Mouse (Mus musculus): Measurements from ENCODE around the gene Kdm4b. TPM values are rescaled to one million over a fixed set of nuclear protein-coding genes. Genes with fewer than 3 reads are reported as not detected.

The Kdm4b gene
- polyA plus RNA-seq, 1 experiment from 2014 or later = 13.6 TPM

DNA sequence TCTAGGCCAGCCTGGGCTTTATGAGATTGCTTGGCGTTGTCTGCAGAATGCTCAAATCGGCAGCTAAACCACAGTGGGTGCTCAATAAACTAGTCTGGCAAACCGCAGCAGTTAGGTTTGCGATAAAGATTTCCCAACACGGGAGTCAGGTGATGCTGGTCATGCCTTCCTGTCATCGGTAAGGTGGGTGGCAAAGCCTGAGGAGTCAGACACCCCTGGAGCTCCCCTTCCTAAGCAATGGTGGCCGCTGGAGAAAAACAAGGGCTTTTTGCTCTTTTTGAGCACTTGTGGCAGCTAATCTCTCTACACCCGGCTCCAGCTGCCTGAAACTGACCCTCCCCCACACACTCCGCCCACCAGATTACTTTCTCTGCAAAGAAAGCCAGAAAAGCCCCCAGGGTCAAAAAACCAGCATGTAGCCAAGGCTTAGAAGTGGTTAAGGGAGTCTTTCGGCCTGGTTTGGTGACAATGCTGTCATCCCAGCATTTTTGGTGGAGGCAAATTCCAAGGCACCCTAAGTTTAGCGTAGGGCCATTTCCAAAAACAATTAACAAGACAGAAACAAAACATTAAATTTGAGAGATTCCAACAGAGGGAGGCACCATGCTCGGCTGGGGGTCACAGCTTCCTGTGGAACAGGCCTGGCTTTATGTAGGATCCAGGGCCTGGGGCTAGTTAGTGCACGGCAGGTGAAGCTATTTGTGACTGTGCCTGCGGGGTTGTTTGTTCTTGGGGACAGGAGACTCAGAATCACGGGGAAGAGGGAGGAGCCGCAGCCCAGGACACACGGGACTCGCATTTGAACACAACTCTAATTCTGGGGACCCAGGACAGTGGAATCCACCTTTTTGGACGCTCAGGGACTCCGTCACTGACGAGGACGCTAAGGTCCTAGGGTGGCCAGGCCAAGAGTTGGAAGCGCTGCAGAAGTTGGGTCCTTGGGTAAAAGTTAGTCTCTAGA lies 36.2 kb upstream of the Kdm4b start:
- 6% methylated on average over 23 of the region's 23 CpGs for WGBS (ENCODE audit: insufficient replicate concordance)
- Histone ChIP-seq H3K27ac (peak overlapping the region; percentile 93), H3K9ac (peak overlapping the region; percentile 74), H3K4me1 (peaks cover 65% of the 10 kb centered on the region), H3K4me3 (peak overlapping the region; percentile 64), H3K9me3 (replicated peaks) (no peaks in the 10 kb centered on the region), H3K4me2 (peak overlapping the region; percentile 85), H3K36me3 (peaks cover 23% of the 10 kb centered on the region), H3K27me3 (replicated peaks) (no peaks in the 10 kb centered on the region)
- peak; percentile 36 for ATAC-seq

DNA sequence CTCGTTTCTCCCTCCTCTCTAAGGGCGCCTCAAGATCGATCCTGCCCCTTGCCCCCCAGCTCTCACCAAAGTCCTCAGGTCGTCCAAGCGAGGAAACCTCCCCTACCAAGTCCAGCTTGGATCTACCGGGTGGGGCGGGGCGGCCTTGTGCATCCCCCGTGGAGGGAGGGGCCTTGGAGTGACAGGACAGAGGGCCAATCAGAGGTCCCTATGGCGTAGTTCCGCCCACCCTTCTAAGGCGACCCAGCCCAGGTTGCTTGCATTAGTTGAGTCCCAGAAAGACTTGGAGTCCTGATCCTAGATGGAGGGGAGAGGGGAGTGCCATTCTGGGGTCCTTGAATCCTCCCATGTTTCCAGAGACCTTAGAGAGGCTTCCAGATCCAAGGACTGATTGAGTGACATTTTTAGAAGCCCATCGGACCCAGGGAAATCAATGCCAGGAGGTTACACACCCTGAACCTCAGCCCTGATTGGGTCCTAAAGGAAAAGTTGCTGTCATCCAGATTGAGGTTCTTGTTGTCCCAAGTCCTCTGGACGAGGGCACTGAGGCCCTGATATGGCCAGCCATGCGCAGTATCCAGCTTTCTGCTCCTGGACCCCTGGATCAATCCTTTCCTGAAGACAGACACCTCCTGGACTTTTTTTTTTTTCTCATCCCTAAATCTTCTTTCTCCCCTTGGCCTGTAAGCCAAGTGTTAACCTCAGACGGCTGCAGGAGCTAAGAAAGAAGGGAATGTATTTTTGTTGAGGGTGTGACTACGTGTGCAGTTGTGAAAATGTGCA lies 35.3 kb upstream of the Kdm4b start:
- H3K27me3 ChIP-seq (replicated peaks) = no peaks in the 10 kb centered on the region
- H3K27ac ChIP-seq = peak overlapping the region; percentile 93
- ATAC-seq = peak; percentile 84
- H3K9me3 ChIP-seq (replicated peaks) = no peaks in the 10 kb centered on the region
- H3K4me3 ChIP-seq = peak overlapping the region; percentile 64
- peaks cover 14% of the 10 kb centered on the region for H3K36me3 ChIP-seq
- peaks cover 62% of the 10 kb centered on the region for H3K4me1 ChIP-seq
- WGBS (ENCODE audit: insufficient replicate concordance) = 2% methylated on average over 17 of the region's 17 CpGs
- peak overlapping the region; percentile 74 for H3K9ac ChIP-seq
- peak overlapping the region; percentile 85 for H3K4me2 ChIP-seq

DNA sequence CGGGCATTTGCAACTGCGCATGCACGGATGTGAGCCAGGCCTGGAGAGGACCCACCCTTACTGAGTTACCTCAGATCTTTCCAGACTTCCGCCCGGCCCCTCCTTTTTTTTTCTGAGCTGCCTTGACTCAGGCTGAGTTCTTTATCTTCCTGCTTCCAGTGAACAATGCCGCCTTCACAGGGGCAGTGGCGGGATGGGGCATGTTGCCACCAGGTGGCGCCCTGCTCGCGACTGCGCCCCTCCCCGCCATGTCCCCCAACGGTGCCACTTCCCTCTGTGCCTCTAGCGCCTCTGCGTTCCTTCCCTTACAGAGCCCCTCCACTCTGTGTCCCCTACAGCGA lies 34.7 kb upstream of the Kdm4b start:
- Histone ChIP-seq H3K9ac (peak overlapping the region; percentile 71), H3K4me1 (peaks cover 60% of the 10 kb centered on the region), H3K9me3 (replicated peaks) (no peaks in the 10 kb centered on the region), H3K4me3 (peak overlapping the region; percentile 64), H3K27me3 (replicated peaks) (no peaks in the 10 kb centered on the region), H3K4me2 (peak overlapping the region; percentile 85), H3K36me3 (peaks cover 8% of the 10 kb centered on the region), H3K27ac (peak overlapping the region; percentile 93)
- under 1% methylated on average over 16 of the region's 16 CpGs for WGBS (ENCODE audit: insufficient replicate concordance)
- peak; percentile 78 for ATAC-seq

DNA sequence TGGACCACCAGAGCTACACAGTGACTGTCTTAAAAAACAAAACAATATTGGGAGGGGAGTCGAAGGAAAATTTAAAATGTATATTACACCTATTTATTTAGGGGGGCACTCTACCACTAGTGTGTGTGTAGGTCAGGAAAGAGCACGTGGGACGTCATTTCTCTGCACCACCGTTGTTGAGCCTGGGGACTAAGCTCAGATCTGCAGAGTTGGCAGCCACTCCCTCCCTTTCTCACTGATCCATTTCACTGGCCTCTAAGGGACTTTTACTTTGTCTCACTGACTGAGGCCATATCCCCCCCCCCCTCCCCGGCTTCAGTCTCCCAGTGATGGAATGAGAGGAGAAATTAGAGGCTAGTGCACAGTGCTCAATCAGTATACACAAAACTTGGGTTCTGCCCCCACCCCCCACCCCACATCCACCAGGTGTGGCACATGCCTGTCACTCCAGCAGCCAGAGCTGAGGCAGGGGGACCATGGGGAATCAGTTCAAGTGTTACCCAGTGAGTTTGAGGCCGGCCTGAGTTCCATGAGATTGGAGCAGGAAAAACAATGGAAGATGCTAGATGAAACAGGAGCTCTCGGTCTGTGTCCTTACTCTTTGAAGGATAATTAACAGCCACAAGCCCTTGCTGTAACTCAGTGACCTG lies 33.9 kb upstream of the Kdm4b start:
- peak overlapping the region; percentile 93 for H3K27ac ChIP-seq
- peaks cover under 1% of the 10 kb centered on the region; the same call in 1 of the 2 replicates for H3K36me3 ChIP-seq
- H3K27me3 ChIP-seq (replicated peaks) = no peaks in the 10 kb centered on the region
- peak overlapping the region; percentile 71; the same call in 1 of the 2 replicates for H3K9ac ChIP-seq
- no peaks in the 10 kb centered on the region for H3K9me3 ChIP-seq (replicated peaks)
- H3K4me1 ChIP-seq = peaks cover 51% of the 10 kb centered on the region
- ATAC-seq = no peak
- 76% methylated on average over 7 of the region's 7 CpGs for WGBS (ENCODE audit: insufficient replicate concordance)
- peak overlapping the region; percentile 85 for H3K4me2 ChIP-seq
- no peak overlapping the region for H3K4me3 ChIP-seq

DNA sequence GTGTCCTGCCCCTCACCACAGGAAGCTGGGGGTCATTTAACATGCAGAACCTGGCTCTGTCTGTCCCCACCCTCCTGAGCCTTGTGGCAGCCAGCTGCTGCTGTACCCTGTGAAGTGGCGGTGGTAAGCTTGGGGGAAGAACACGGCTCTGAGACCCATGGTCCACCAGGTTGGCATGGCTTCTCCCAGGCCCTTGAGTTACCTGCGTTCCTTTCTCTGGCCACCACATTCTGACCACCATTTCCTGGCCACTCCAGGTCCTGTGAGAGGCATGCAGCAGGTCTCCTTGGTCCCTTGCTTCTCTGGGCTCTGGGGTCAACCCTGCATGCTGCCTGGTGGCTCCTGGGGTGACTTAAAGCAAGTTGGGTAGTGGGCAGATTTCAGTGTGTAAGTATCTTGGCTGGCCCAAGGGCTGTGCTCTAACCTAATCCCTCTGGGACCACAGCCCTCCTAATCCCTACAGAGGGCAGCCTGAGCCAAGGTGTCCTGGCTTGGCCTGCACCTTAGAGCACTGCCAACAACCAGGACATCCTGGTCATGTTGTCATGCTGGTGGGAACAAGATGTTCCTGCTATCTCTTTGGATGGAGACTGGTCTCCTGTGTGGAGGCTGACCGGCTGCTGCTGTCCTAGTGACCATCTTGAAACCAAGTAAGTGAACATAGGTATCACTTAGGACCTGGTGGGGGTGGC lies 33.2 kb upstream of the Kdm4b start, which contains the start of gene Plin3:
Gene Plin3 (minus strand): TSS at position 343 of the 692 bp plus-strand sequence.
- peaks cover 44% of the 10 kb centered on the region for H3K4me1 ChIP-seq
- H3K9me3 ChIP-seq (replicated peaks) = no peaks in the 10 kb centered on the region
- peak within 1 kb of the TSS; percentile 85 for H3K4me2 ChIP-seq
- no peaks in the 10 kb centered on the region for H3K36me3 ChIP-seq
- peak within 1 kb of the TSS; percentile 93 for H3K27ac ChIP-seq
- peak within 1 kb of the TSS; percentile 71; the same call in 1 of the 2 replicates for H3K9ac ChIP-seq
- WGBS (ENCODE audit: insufficient replicate concordance) = 84% methylated on average over 4 of the region's 4 CpGs
- ATAC-seq = no peak
- H3K4me3 ChIP-seq = no peak within 1 kb of the TSS
- no peaks in the 10 kb centered on the region for H3K27me3 ChIP-seq (replicated peaks)

DNA sequence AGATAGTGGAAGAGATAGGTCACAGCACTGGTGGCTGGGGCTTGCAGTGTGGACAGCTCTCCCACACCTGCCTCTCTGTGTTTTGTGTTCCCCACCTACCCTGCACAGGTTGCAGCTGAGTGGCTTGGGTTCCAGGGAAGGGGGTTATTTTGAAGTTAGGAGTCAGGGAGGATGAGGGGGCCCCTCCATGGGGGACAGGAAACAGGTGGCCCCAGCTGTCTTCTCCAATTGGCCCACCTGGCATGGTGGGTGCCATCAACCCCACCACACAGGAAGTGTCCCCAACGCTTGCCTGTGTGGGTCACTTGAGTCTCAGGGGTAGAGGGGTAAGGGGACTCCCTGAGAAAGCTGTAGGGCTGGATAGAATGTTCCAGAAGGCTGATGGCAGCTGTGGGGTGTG lies 32.6 kb upstream of the Kdm4b start:
- no peak overlapping the region for H3K4me3 ChIP-seq
- peaks cover 38% of the 10 kb centered on the region for H3K4me1 ChIP-seq

DNA sequence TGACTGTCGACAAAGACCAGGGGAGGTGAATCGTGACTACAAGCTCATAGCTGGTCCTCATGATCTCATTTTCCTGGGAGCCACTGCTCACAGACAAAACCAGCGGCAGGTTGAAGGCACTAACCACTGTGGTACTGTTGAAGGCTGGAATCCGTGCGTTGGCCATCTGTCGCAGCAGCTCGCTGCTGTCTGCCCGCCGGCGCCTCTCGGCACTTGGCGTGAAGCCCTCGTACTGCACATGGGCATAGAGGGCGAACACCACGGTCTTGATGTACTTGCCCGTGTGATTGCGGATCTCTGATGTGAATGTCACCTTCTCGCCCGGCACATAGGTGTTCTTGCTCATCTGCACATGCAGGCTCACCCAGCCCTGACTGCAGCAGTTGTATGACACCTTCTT lies 31.6 kb upstream of the Kdm4b start:
- Histone ChIP-seq H3K9ac (no peak overlapping the region), H3K4me3 (no peak overlapping the region), H3K4me1 (peaks cover 29% of the 10 kb centered on the region), H3K4me2 (no peak overlapping the region), H3K27me3 (replicated peaks) (no peaks in the 10 kb centered on the region), H3K9me3 (replicated peaks) (no peaks in the 10 kb centered on the region), H3K36me3 (no peaks in the 10 kb centered on the region), H3K27ac (no peak overlapping the region)
- no peak for ATAC-seq
- WGBS (ENCODE audit: insufficient replicate concordance) = 83% methylated on average over 19 of the region's 19 CpGs

More for the DNA sequence above, 32.6 kb upstream of the Kdm4b start:
- Histone ChIP-seq H3K27me3 (replicated peaks) (no peaks in the 10 kb centered on the region), H3K4me2 (no peak overlapping the region), H3K9me3 (replicated peaks) (no peaks in the 10 kb centered on the region), H3K27ac (no peak overlapping the region), H3K36me3 (no peaks in the 10 kb centered on the region), H3K9ac (no peak overlapping the region)
- WGBS (ENCODE audit: insufficient replicate concordance) = 37% methylated on average over 1 of the region's 1 CpGs
- ATAC-seq = no peak

DNA sequence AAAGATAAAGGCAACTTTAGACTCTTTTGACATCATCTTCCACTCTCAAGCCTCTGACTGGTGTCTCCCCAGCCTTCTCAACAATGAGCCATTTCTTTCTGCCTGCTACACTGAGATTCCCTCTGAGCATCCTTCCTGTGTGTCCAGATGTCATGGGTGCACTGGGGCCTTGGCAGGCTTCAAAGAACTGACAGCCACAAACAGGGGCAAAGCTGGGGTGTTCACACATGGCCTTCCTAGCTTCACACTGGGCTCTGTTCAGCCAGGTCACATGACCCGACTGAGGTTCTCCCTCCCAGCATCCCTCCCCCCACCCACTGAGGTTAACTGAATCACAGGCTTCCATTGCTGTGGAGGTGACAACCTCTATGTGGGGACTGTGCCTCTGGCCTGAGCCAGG lies 29.7 kb upstream of the Kdm4b start:
- no peak for ATAC-seq
- no peaks in the 10 kb centered on the region; the same call in 1 of the 2 replicates for H3K27me3 ChIP-seq (replicated peaks)
- H3K36me3 ChIP-seq = no peaks in the 10 kb centered on the region
- no peak overlapping the region for H3K4me3 ChIP-seq
- peaks cover 9% of the 10 kb centered on the region for H3K4me1 ChIP-seq
- 48% methylated on average over 1 of the region's 1 CpGs for WGBS (ENCODE audit: insufficient replicate concordance)
- H3K9ac ChIP-seq = no peak overlapping the region
- no peaks in the 10 kb centered on the region for H3K9me3 ChIP-seq (replicated peaks)
- no peak overlapping the region for H3K4me2 ChIP-seq
- H3K27ac ChIP-seq = no peak overlapping the region

DNA sequence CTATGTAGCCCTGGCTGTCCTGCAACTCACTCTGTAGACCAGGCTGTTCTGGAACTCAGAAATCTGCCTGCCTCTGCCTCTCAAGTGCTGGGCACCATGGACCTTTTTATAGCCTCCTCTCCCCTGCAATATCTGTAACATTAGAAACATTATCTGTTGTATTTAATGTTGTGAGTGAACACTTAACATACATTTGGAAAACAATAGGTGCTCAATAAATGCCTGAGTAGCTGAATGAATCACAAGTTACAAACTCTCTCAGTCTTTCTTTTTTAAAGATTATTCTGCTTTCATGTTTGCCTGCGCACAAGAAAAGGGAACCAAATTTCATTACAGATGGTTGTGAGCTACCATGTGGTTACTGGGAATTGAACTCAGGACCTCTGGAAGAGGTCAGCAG lies 27.6 kb upstream of the Kdm4b start:
- no peak overlapping the region for H3K9ac ChIP-seq
- H3K4me3 ChIP-seq = no peak overlapping the region
- H3K27ac ChIP-seq = no peak overlapping the region
- 83% methylated on average over 1 of the region's 1 CpGs for WGBS (ENCODE audit: insufficient replicate concordance)
- no peaks in the 10 kb centered on the region for H3K36me3 ChIP-seq
- no peaks in the 10 kb centered on the region for H3K9me3 ChIP-seq (replicated peaks)
- no peaks in the 10 kb centered on the region; the same call in 1 of the 2 replicates for H3K27me3 ChIP-seq (replicated peaks)
- H3K4me1 ChIP-seq = peaks cover 14% of the 10 kb centered on the region
- no peak for ATAC-seq
- no peak overlapping the region for H3K4me2 ChIP-seq

DNA sequence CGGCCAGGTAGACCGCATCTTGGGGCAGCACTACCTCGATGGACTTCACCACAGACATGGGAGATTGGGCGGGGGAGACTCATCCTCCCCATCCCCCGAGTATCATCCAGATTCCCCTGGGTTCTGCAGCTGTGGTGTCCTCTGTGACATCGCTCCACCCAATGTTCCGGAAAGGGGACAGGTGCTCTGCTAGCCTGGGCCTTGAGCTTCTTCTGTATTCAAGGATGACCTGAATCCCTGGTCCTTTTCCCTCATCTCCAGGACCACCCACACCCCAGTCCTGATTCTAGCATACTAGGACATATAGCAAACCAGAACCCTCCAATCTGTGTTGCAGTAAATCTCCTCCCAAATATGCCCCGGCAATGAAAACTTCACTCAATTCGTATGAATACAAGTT lies 25.7 kb upstream of the Kdm4b start, which contains the start of gene Arrdc5:
Gene Arrdc5 (minus strand): TSS at position 101 of the 400 bp plus-strand sequence.
- peaks cover 21% of the 10 kb centered on the region for H3K4me1 ChIP-seq
- H3K36me3 ChIP-seq = peaks cover 7% of the 10 kb centered on the region
- H3K9ac ChIP-seq = no peak within 1 kb of the TSS
- no peak for ATAC-seq
- no peak within 1 kb of the TSS for H3K27ac ChIP-seq
- no peak within 1 kb of the TSS for H3K4me2 ChIP-seq
- H3K4me3 ChIP-seq = no peak within 1 kb of the TSS
- no peaks in the 10 kb centered on the region for H3K9me3 ChIP-seq (replicated peaks)
- no peaks in the 10 kb centered on the region; the same call in 1 of the 2 replicates for H3K27me3 ChIP-seq (replicated peaks)
- 77% methylated on average over 9 of the region's 9 CpGs for WGBS (ENCODE audit: insufficient replicate concordance)

Data from liver, embryonic 12.5 days (tissue).